Mouse (Mus musculus) kidney, adult 2 months (tissue): ENCODE measurements around the gene Krt24. TPM values are rescaled to one million over a fixed set of nuclear protein-coding genes. Genes with fewer than 3 reads are reported as not detected.

ENCODE experiments used
- DNase-seq: peaks from one replicate; pipeline ENCODE4 v3.0.0; 2021
- H3K27ac ChIP-seq: fragments of 200-500 bp; 2 replicates; pipeline ENCODE4 v1.5.1; 2012; ENCODE audit warnings: low read depth, low read length, control low read depth, inconsistent platforms; ENCODE audit not compliant: insufficient read depth
- H3K27me3 ChIP-seq: fragments of 200-500 bp; replicated peaks from 2 replicates; pipeline ENCODE4 v1.6.1; 2012; ENCODE audit warnings: mild to moderate bottlenecking, moderate library complexity, low read length, inconsistent platforms; ENCODE audit not compliant: control insufficient read depth, insufficient read depth
- H3K36me3 ChIP-seq: fragments of 200-500 bp; 2 replicates; pipeline ENCODE4 v1.6.1; 2012; ENCODE audit warnings: mild to moderate bottlenecking, moderate library complexity, low read length, inconsistent platforms; ENCODE audit not compliant: control insufficient read depth, insufficient read depth
- H3K4me1 ChIP-seq: fragments of 200-500 bp; 2 replicates; pipeline ENCODE4 v1.6.1; 2011; ENCODE audit warnings: low read length; ENCODE audit not compliant: control insufficient read depth, insufficient read depth
- H3K4me3 ChIP-seq: fragments of 200-500 bp; 2 replicates; pipeline ENCODE4 v1.5.1; 2011; ENCODE audit warnings: mild to moderate bottlenecking, low read depth, low read length, control low read depth; ENCODE audit not compliant: insufficient read depth
- CTCF ChIP-seq: fragments of 200-500 bp; conservative IDR thresholded peaks from 2 replicates; pipeline ENCODE4 v1.5.1; 2011; ENCODE audit warnings: low read depth, mild to moderate bottlenecking, control low read depth, low read length, moderate library complexity, mixed read lengths; ENCODE audit not compliant: insufficient read depth, insufficient read length
- POLR2A ChIP-seq: fragments of 200-500 bp; IDR thresholded peaks from one replicate; pipeline ENCODE4 v1.6.1; 2011; ENCODE audit warnings: low read depth, low read length, control low read depth
- WGBS: fragments of 180-500 bp; shearing (Covaris S2); methylation state at CpG from one replicate; pipeline ENCODE4 v1.1.7; 2018; 5-methylcytosine and 5-hydroxymethylcytosine counted together
- polyA plus RNA-seq: library from polyadenylated mRNA; depleted of rRNA; stranded (reverse); fragments of >200 nt; gene quantifications from 2 replicates; pipeline ENCODE4 v1.2.3, GENCODE M21; 2012; rRNA removed

Gene Krt24
- polyA plus RNA-seq = not detected in 2 replicates

DNA sequence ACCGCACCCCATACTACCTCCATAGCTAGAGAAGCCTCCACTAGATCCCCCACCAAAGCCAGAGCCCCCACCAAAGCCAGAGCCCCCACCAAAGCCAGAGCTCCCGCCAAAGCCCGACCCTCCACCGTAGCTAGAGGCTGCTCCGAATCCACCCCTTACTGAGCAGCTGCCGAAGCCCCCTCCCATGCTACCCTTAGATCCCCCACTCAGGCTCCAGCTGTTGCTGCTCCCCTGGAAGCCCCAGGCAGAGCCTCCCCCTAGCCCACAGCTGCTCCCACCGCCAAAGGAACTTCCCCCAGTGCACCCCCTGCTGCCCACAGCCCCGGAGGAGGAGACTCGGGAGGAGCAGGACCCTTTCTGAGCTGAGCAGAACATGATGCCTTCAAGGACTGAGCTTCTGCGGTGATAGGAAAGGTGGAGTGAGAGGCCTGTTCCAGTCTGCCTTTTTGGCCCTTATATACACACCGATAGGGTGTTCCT lies at the start of gene Krt24:
Gene Krt24, minus strand, starts transcription at position 430 of the 480 bp plus-strand sequence.
- Histone ChIP-seq H3K4me3 (no peak within 1 kb of the TSS), H3K36me3 (no peaks in the 10 kb centered on the region), H3K27me3 (no peaks in the 10 kb centered on the region), H3K4me1 (no peaks in the 10 kb centered on the region), H3K27ac (no peak within 1 kb of the TSS)
- 48% methylated on average over 11 of the region's 11 CpGs for WGBS
- TF ChIP-seq POLR2A = no peak
- no peak for TF ChIP-seq CTCF
- DNase-seq = no peak

DNA sequence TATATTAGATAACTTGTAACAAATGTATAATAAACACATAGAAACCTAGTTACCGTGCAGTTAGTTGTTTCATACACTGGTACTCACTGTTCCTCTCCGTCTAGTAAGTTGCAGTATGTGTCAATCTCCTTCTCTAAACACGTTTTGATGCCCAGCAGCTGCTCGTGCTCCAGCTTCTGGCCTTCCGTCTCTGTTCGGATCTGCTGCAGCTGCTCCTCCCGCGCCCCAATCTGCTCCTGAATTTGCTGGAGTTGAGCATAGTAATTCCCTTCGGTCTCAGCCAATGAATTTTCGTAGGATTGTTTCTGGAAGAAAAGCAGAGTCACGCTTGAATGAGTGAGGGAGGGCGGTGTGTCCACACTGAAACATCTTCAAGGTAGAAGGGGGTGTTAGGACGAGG lies 48.4 kb upstream of the Krt24 start:
- no peak for DNase-seq
- WGBS = 36% methylated on average over 13 of the region's 13 CpGs
- TF ChIP-seq CTCF (no peak), POLR2A (no peak)
- no peaks in the 10 kb centered on the region; the same call in 1 of the 2 replicates for H3K27me3 ChIP-seq
- H3K4me1 ChIP-seq = no peaks in the 10 kb centered on the region
- H3K27ac ChIP-seq = no peak overlapping the region
- no peaks in the 10 kb centered on the region for H3K36me3 ChIP-seq
- H3K4me3 ChIP-seq = no peak overlapping the region

DNA sequence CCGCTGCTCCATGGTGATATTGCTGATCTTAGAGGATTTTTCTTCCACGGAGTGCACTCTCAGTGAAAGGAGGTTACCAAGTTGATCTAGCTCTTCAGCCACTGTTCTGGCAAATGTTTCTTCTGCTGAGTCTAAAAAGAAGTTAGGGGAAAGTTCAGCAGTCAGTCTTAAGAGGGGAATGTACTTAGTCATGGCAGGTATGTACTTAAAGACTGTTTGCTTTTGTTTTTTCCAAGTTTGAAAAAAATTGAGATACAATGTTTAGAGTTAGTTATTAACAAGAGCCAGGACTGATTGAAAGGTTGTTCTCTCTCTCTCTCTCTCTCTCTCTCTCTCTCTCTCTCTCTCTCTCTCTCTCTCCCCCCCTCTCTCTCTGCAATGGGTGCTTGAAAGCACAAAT lies 44.6 kb upstream of the Krt24 start:
- Histone ChIP-seq H3K4me3 (no peak overlapping the region), H3K27me3 (no peaks in the 10 kb centered on the region; the same call in 1 of the 2 replicates), H3K27ac (no peak overlapping the region), H3K36me3 (no peaks in the 10 kb centered on the region), H3K4me1 (no peaks in the 10 kb centered on the region)
- no peak for DNase-seq
- TF ChIP-seq CTCF (no peak), POLR2A (no peak)
- WGBS = 51% methylated on average over 2 of the region's 2 CpGs

DNA sequence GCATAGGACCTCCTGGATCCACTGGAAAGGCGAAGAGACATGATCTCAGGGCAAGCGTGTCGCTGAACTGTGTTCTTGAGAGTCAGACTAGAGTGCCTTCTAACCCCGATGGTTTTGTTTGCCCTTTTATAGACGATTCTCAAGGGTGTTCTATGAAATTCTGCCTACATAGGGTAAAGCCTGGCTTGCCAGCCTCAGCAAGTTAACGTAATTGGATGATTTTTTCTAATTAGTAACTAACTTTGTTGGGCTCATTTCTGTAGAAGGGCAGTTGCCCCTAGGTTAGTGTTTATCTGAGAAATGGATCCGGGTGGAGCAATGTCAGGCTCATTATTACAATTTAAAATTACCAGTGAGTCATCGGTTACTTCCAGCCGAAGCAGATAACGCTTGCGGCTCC lies 37.8 kb upstream of the Krt24 start, which contains the start of gene Krt25:
Gene Krt25, minus strand, starts transcription at position 101 of the 400 bp plus-strand sequence.
- TF ChIP-seq CTCF (no peak), POLR2A (no peak)
- H3K4me3 ChIP-seq = no peak within 1 kb of the TSS
- WGBS = 86% methylated on average over 11 of the region's 11 CpGs
- H3K36me3 ChIP-seq = no peaks in the 10 kb centered on the region
- H3K27ac ChIP-seq = no peak within 1 kb of the TSS
- no peak for DNase-seq
- H3K4me1 ChIP-seq = no peaks in the 10 kb centered on the region
- H3K27me3 ChIP-seq = no peaks in the 10 kb centered on the region

DNA sequence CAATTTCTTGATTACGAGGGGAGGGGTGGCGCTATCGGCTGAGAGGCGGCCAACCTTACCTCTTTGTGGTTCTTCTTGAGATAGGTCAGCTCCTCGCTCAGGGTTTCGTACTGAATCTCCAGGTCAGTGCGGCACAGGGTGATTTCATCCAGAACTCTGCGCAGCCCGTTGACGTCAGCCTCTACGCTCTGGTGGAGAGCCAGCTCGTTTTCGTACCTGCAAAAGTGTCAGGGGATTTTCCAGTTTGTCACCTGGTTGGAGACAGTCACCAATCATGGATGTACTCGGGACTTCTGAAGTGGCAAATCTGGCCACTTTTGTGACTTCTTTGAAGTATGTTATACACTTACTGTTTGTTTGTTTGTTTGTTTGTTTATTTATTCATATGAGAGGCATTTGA lies 36.0 kb upstream of the Krt24 start:
- Histone ChIP-seq H3K27me3 (no peaks in the 10 kb centered on the region), H3K4me3 (no peak overlapping the region), H3K36me3 (no peaks in the 10 kb centered on the region), H3K27ac (no peak overlapping the region), H3K4me1 (no peaks in the 10 kb centered on the region)
- WGBS = 83% methylated on average over 14 of the region's 14 CpGs
- no peak for DNase-seq
- TF ChIP-seq CTCF (no peak), POLR2A (no peak)

DNA sequence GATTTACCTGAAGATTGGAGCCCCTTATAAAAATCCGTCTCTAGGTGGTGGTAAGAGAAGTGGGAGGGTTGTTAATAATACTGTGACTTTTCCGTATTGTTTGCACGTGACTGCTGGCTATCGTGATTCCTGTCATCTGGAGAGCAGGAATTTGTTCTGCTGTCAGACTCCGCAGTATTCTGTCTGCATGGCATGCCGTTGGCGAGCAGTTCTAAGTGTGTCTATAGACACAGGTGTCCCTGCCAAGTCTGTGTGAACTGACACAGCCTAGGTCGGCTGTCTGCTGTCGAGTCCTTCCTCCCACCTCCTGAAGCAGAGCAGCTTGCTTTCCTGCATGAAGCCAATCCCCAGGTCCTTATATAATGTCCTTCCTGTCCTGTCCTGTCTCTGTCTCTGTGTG lies 34.1 kb upstream of the Krt24 start:
- TF ChIP-seq POLR2A = no peak
- TF ChIP-seq CTCF = no peak
- 0 out of 2 replicates have a peak, but pooled peaks cover 2% of the 10 kb centered on the region for H3K4me1 ChIP-seq
- no peaks in the 10 kb centered on the region for H3K36me3 ChIP-seq
- no peak for DNase-seq
- H3K27me3 ChIP-seq = no peaks in the 10 kb centered on the region
- 53% methylated on average over 9 of the region's 9 CpGs for WGBS
- no peak overlapping the region for H3K4me3 ChIP-seq
- H3K27ac ChIP-seq = no peak overlapping the region

DNA sequence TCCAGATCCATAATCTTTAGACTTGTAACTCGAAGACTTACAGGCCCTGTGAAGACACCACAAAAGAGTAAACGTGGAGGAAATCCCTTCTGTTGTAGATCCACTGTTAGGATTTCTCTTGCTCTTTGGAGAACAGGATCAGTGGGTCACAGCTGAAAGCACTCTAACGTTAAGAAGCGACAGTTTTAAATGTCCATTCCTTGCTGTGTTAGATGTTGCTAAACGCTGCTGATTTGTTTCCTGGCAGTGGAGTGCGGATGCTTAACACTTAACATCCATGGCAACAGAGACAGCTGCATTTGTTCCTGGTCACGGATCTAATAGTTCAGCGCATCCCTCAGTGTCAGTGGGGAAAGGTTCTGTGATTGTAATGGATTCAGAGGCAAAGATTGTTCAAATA lies 31.5 kb upstream of the Krt24 start:
- TF ChIP-seq CTCF (no peak), POLR2A (no peak)
- WGBS = 49% methylated on average over 8 of the region's 8 CpGs
- Histone ChIP-seq H3K36me3 (no peaks in the 10 kb centered on the region), H3K4me1 (peaks cover 2% of the 10 kb centered on the region; the same call in 1 of the 2 replicates), H3K4me3 (no peak overlapping the region), H3K27ac (no peak overlapping the region), H3K27me3 (no peaks in the 10 kb centered on the region)
- DNase-seq = no peak
